In genomic region chr7:109614939-109615338, GRCm38 (mm10) we compare ENCODE assay signal across 11 mouse cellular contexts.
DNase-seq lines count a peak whose midpoint lies in the region; ATAC-seq and TF ChIP-seq lines count a peak whose summit lies in the region.
"Had no signal": no experiment of that assay in that cellular context is flagged by ENCODE, and none has a peak within 500 bp of the region (broad histone marks: within the 10 kb centered on the region; RNA-seq: fewer than 3 reads in every experiment).

No protein-coding gene starts in this region.

- peak overlapping the region; percentile 90 for H3K27ac ChIP-seq in kidney, embryonic 16.5 days (ENCODE audit: low read length)
- H3K27ac ChIP-seq in embryonic facial prominence, embryonic 13.5 days, result peak overlapping the region; percentile 91; the same call in 1 of the 2 replicates
- H3K27ac ChIP-seq in hindbrain, embryonic 11.5 days (ENCODE audit: low read depth, low read length), result peak overlapping the region; percentile 73
- H3K27ac ChIP-seq in midbrain, postnatal 0 days (ENCODE audit: low read depth, low read length), result 0 out of 2 replicates have a peak overlapping the region, but pooled peaks have one; percentile 49

- H3K36me3 ChIP-seq in kidney, embryonic 16.5 days (ENCODE audit: insufficient read depth, low read length), result no peaks in the 10 kb centered on the region
- H3K36me3 ChIP-seq in embryonic facial prominence, embryonic 13.5 days, result no peaks in the 10 kb centered on the region
- no peaks in the 10 kb centered on the region for H3K36me3 ChIP-seq in hindbrain, embryonic 11.5 days (ENCODE audit: control insufficient read depth, insufficient read depth, low read length)
- no peaks in the 10 kb centered on the region for H3K36me3 ChIP-seq in midbrain, postnatal 0 days (ENCODE audit: insufficient read depth, low read length)
- H3K36me3 ChIP-seq: G1E had no signal

- H3K4me3 ChIP-seq in kidney, embryonic 16.5 days (ENCODE audit: low read length), result no peak overlapping the region; the same call in 1 of the 2 replicates
- peak overlapping the region; percentile 34 for H3K4me3 ChIP-seq in embryonic facial prominence, embryonic 13.5 days
- 0 out of 2 replicates have a peak overlapping the region, but pooled peaks have one; percentile 2 for H3K4me3 ChIP-seq in hindbrain, embryonic 11.5 days (ENCODE audit: low read depth, low read length)
- H3K4me3 ChIP-seq in midbrain, postnatal 0 days (ENCODE audit: low read depth, low read length), result no peak overlapping the region
- H3K4me3 ChIP-seq: myocyte had no signal

- H3K9me3 ChIP-seq in kidney, embryonic 16.5 days (ENCODE audit: low read length), result no peaks in the 10 kb centered on the region
- H3K9me3 ChIP-seq in embryonic facial prominence, embryonic 13.5 days, result no peaks in the 10 kb centered on the region
- H3K9me3 ChIP-seq in hindbrain, embryonic 11.5 days (ENCODE audit: control insufficient read depth, low read length), result no peaks in the 10 kb centered on the region
- H3K9me3 ChIP-seq in midbrain, postnatal 0 days (ENCODE audit: low read length), result no peaks in the 10 kb centered on the region
- H3K9me3 ChIP-seq: G1E had no signal

- no peaks in the 10 kb centered on the region for H3K27me3 ChIP-seq in kidney, embryonic 16.5 days (ENCODE audit: insufficient read depth, low read length)
- H3K27me3 ChIP-seq in embryonic facial prominence, embryonic 13.5 days, result no peaks in the 10 kb centered on the region
- H3K27me3 ChIP-seq in hindbrain, embryonic 11.5 days (ENCODE audit: control insufficient read depth, insufficient read depth, low read length), result no peaks in the 10 kb centered on the region
- H3K27me3 ChIP-seq in midbrain, postnatal 0 days (ENCODE audit: insufficient read depth, low read length), result no peaks in the 10 kb centered on the region

- TF ChIP-seq CTCF in midbrain, postnatal 0 days (IDR thresholded peaks at IDR 0.05), result no peak

- no peak for ATAC-seq in kidney, embryonic 16.5 days (ENCODE audit: low FRiP score, low TSS enrichment)
- no peak for ATAC-seq in embryonic facial prominence, embryonic 13.5 days (ENCODE audit: insufficient number of reproducible peaks, insufficient read depth, low FRiP score, low TSS enrichment, low read depth)
- ATAC-seq in hindbrain, embryonic 11.5 days (ENCODE audit: low FRiP score), result no peak
- no peak for ATAC-seq in midbrain, postnatal 0 days (ENCODE audit: low FRiP score)

- H3K4me1 ChIP-seq in kidney, embryonic 16.5 days (ENCODE audit: insufficient read depth, low read length), result peaks cover 41% of the 10 kb centered on the region
- H3K4me1 ChIP-seq in embryonic facial prominence, embryonic 13.5 days, result peaks cover 69% of the 10 kb centered on the region
- H3K4me1 ChIP-seq in hindbrain, embryonic 11.5 days (replicated peaks; ENCODE audit: control insufficient read depth, insufficient read depth, low read length), result peaks cover 6% of the 10 kb centered on the region; the same call in 1 of the 2 replicates
- H3K4me1 ChIP-seq in midbrain, postnatal 0 days (ENCODE audit: insufficient read depth, low read length), result peaks cover 15% of the 10 kb centered on the region; the same call in 1 of the 2 replicates

- no peak for DNase-seq in kidney, adult 9 months
- DNase-seq in hindbrain, embryonic 11.5 days (ENCODE audit: low spot score), result peak; percentile 21
- DNase-seq in midbrain, postnatal 0 days (ENCODE audit: low spot score), result no peak
- DNase-seq in MN1 (ENCODE audit: low spot score), result no peak
- no peak for DNase-seq in spleen, adult 18-20 months
- no peak for DNase-seq in left cerebral cortex, postnatal 36 days (ENCODE audit: low spot score in 2 of 2)
- DNase-seq: kidney, adult 18-20 months had no signal

- intact Hi-C loops in left cerebral cortex, postnatal 36 days (cut with DNase I), result loop anchor here (5.0 kb wide), 2 partner anchors 38 to 57 kb away; no protein-coding TSS in a partner anchor

- peak overlapping the region; percentile 59 for H3K4me2 ChIP-seq in kidney, embryonic 16.5 days (replicated peaks; ENCODE audit: low read depth, low read length)
- peak overlapping the region; percentile 62 for H3K4me2 ChIP-seq in embryonic facial prominence, embryonic 13.5 days
- peak overlapping the region; percentile 21 for H3K4me2 ChIP-seq in hindbrain, embryonic 11.5 days (replicated peaks; ENCODE audit: low read depth, low read length)
- H3K4me2 ChIP-seq in midbrain, postnatal 0 days (ENCODE audit: low read depth, low read length, poor library complexity, severe bottlenecking), result peak overlapping the region; percentile 54; the same call in 1 of the 2 replicates

- 58% methylated on average over 4 of the region's 4 CpGs for WGBS in kidney, embryonic 16.5 days
- 18% methylated on average over 4 of the region's 4 CpGs for WGBS in embryonic facial prominence, embryonic 13.5 days
- 23% methylated on average over 4 of the region's 4 CpGs for whole genome bisulfite sequencing in hindbrain, embryonic 11.5 days
- 18% methylated on average over 4 of the region's 4 CpGs for WGBS in midbrain, postnatal 0 days

- H3K9ac ChIP-seq in kidney, embryonic 16.5 days (replicated peaks; ENCODE audit: low read length), result peak overlapping the region; percentile 63; the same call in 1 of the 2 replicates
- no peak overlapping the region; the same call in 1 of the 2 replicates for H3K9ac ChIP-seq in embryonic facial prominence, embryonic 13.5 days
- H3K9ac ChIP-seq in hindbrain, embryonic 11.5 days (ENCODE audit: low read depth, low read length), result no peak overlapping the region
- H3K9ac ChIP-seq in midbrain, postnatal 0 days (replicated peaks; ENCODE audit: low read length, poor library complexity, severe bottlenecking), result no peak overlapping the region

Comparison
In these comparisons a context has a peak if more than half of its experiments do, and no peak if none do; other contexts are left out.
1. H3K4me3 ChIP-seq: peak in embryonic facial prominence, embryonic 13.5 days (single experiment) and hindbrain, embryonic 11.5 days (single experiment); none in kidney, embryonic 16.5 days (single experiment) and midbrain, postnatal 0 days (single experiment).
2. Peak in every context shown above with its lines, with median percentiles within 50 percentile points of each other: H3K27ac ChIP-seq and H3K4me2 ChIP-seq.